In genomic region chr5:5679459-5679858, GRCm38 (mm10) we compare ENCODE assay signal across 24 mouse cellular contexts. TPM values are rescaled to one million over a fixed set of nuclear protein-coding genes. Genes with fewer than 3 reads are reported as not detected.
DNase-seq lines count a peak whose midpoint lies in the region; ATAC-seq lines count a peak whose summit lies in the region.
"Had no signal": no experiment of that assay in that cellular context is flagged by ENCODE, and none has a peak within 500 bp of the region (broad histone marks: within the 10 kb centered on the region; RNA-seq: fewer than 3 reads in every experiment).

No protein-coding gene starts in this region.

- no peak overlapping the region for H3K4me3 ChIP-seq in hindbrain, embryonic 11.5 days (ENCODE audit: low read depth, low read length)
- no peak overlapping the region for H3K4me3 ChIP-seq in hindbrain, embryonic 10.5 days
- no peak overlapping the region for H3K4me3 ChIP-seq in midbrain, embryonic 11.5 days (ENCODE audit: low read depth, low read length)
- no peak overlapping the region for H3K4me3 ChIP-seq in midbrain, embryonic 16.5 days (ENCODE audit: low read depth, low read length)
- no peak overlapping the region for H3K4me3 ChIP-seq in neural tube, embryonic 12.5 days
- H3K4me3 ChIP-seq in neural tube, embryonic 15.5 days (replicated peaks), result no peak overlapping the region
- H3K4me3 ChIP-seq: embryonic facial prominence, embryonic 10.5 days; embryonic facial prominence, embryonic 12.5 days; forebrain, embryonic 13.5 days; forebrain, embryonic 15.5 days had no signal

- H3K9me3 ChIP-seq in hindbrain, embryonic 11.5 days (ENCODE audit: control insufficient read depth, low read length), result no peaks in the 10 kb centered on the region
- no peaks in the 10 kb centered on the region for H3K9me3 ChIP-seq in hindbrain, embryonic 10.5 days
- H3K9me3 ChIP-seq in midbrain, embryonic 11.5 days (ENCODE audit: control insufficient read depth, low read length), result no peaks in the 10 kb centered on the region
- H3K9me3 ChIP-seq in midbrain, embryonic 16.5 days (replicated peaks; ENCODE audit: control insufficient read depth, low read length, poor library complexity, severe bottlenecking), result no peaks in the 10 kb centered on the region
- no peaks in the 10 kb centered on the region for H3K9me3 ChIP-seq in neural tube, embryonic 12.5 days
- no peaks in the 10 kb centered on the region for H3K9me3 ChIP-seq in neural tube, embryonic 15.5 days (replicated peaks)
- H3K9me3 ChIP-seq: embryonic facial prominence, embryonic 10.5 days; embryonic facial prominence, embryonic 12.5 days; forebrain, embryonic 13.5 days; forebrain, embryonic 15.5 days; G1E had no signal

- H3K36me3 ChIP-seq in hindbrain, embryonic 11.5 days (ENCODE audit: control insufficient read depth, insufficient read depth, low read length), result 0 out of 2 replicates have a peak, but pooled peaks cover 2% of the 10 kb centered on the region
- H3K36me3 ChIP-seq in hindbrain, embryonic 10.5 days, result peaks cover 26% of the 10 kb centered on the region
- H3K36me3 ChIP-seq in midbrain, embryonic 11.5 days (ENCODE audit: control insufficient read depth, insufficient read depth, low read length), result no peaks in the 10 kb centered on the region
- H3K36me3 ChIP-seq in midbrain, embryonic 16.5 days (ENCODE audit: control insufficient read depth, insufficient read depth, low read length), result peaks cover 9% of the 10 kb centered on the region; the same call in 1 of the 2 replicates
- H3K36me3 ChIP-seq in neural tube, embryonic 12.5 days, result peaks cover 6% of the 10 kb centered on the region
- peaks cover 7% of the 10 kb centered on the region for H3K36me3 ChIP-seq in neural tube, embryonic 15.5 days
- H3K36me3 ChIP-seq: G1E had no signal

- no peak overlapping the region for H3K9ac ChIP-seq in hindbrain, embryonic 11.5 days (ENCODE audit: low read depth, low read length)
- H3K9ac ChIP-seq in midbrain, embryonic 11.5 days (ENCODE audit: low read length), result no peak overlapping the region
- H3K9ac ChIP-seq in midbrain, embryonic 16.5 days (ENCODE audit: low read depth, low read length), result no peak overlapping the region
- H3K9ac ChIP-seq in neural tube, embryonic 12.5 days, result no peak overlapping the region
- no peak overlapping the region for H3K9ac ChIP-seq in neural tube, embryonic 15.5 days (replicated peaks)
- H3K9ac ChIP-seq: embryonic facial prominence, embryonic 12.5 days; forebrain, embryonic 13.5 days; forebrain, embryonic 15.5 days had no signal

- ATAC-seq in hindbrain, embryonic 11.5 days (ENCODE audit: low FRiP score), result peak; percentile 25; the same call in 1 of the 2 replicates
- 0 out of 2 replicates have a peak, but pooled peaks have one; percentile 22 for ATAC-seq in midbrain, embryonic 11.5 days (ENCODE audit: low FRiP score)
- ATAC-seq in midbrain, embryonic 16.5 days, result no peak
- ATAC-seq in neural tube, embryonic 12.5 days (ENCODE audit: low FRiP score, low read depth), result peak; percentile 50
- ATAC-seq in neural tube, embryonic 15.5 days (ENCODE audit: low FRiP score), result no peak
- ATAC-seq: activated CD4-positive, CD25-positive, alpha-beta regulatory T cell, adult 4 months; CD4-positive, CD25-positive, alpha-beta regulatory T cell, adult 4 months; forebrain, embryonic 13.5 days; forebrain, embryonic 15.5 days; Patski had no signal

- no peak for DNase-seq in hindbrain, embryonic 11.5 days (ENCODE audit: low spot score)
- DNase-seq in hindbrain, embryonic 10.5 days (ENCODE audit: low spot score), result no peak
- DNase-seq in midbrain, embryonic 11.5 days (ENCODE audit: low spot score, missing footprints), result peak; percentile 65
- DNase-seq: adrenal gland, adult 8-10 months; adrenal gland, postnatal 14 days; adrenal gland, postnatal 36 days; B cell, adult 2 months; cerebellum, adult 11-12 months; cerebellum, adult 2 months; cerebellum, adult 9-10 months; cerebellum, postnatal 10 days; cerebellum, postnatal 25 days had no signal

- H3K4me2 ChIP-seq in hindbrain, embryonic 11.5 days (replicated peaks; ENCODE audit: low read depth, low read length), result no peak overlapping the region
- no peak overlapping the region for H3K4me2 ChIP-seq in midbrain, embryonic 11.5 days
- H3K4me2 ChIP-seq in midbrain, embryonic 16.5 days (ENCODE audit: low read length), result no peak overlapping the region
- H3K4me2 ChIP-seq in neural tube, embryonic 12.5 days (replicated peaks), result no peak overlapping the region
- H3K4me2 ChIP-seq in neural tube, embryonic 15.5 days, result no peak overlapping the region
- H3K4me2 ChIP-seq: embryonic facial prominence, embryonic 12.5 days; forebrain, embryonic 13.5 days; forebrain, embryonic 15.5 days had no signal

- no peaks in the 10 kb centered on the region for H3K27me3 ChIP-seq in hindbrain, embryonic 11.5 days (ENCODE audit: control insufficient read depth, insufficient read depth, low read length)
- H3K27me3 ChIP-seq in hindbrain, embryonic 10.5 days (ENCODE audit: insufficient read depth, poor library complexity, severe bottlenecking), result no peaks in the 10 kb centered on the region
- H3K27me3 ChIP-seq in midbrain, embryonic 11.5 days (ENCODE audit: control insufficient read depth, insufficient read depth, low read length), result no peaks in the 10 kb centered on the region
- H3K27me3 ChIP-seq in midbrain, embryonic 16.5 days (ENCODE audit: control insufficient read depth, insufficient read depth, low read depth, low read length), result no peaks in the 10 kb centered on the region
- no peaks in the 10 kb centered on the region for H3K27me3 ChIP-seq in neural tube, embryonic 12.5 days (replicated peaks)
- H3K27me3 ChIP-seq in neural tube, embryonic 15.5 days (replicated peaks), result no peaks in the 10 kb centered on the region
- H3K27me3 ChIP-seq: CH12.LX; embryonic facial prominence, embryonic 12.5 days; forebrain, embryonic 13.5 days; forebrain, embryonic 15.5 days; Patski had no signal

- no peak overlapping the region for H3K27ac ChIP-seq in hindbrain, embryonic 11.5 days (ENCODE audit: low read depth, low read length)
- no peak overlapping the region for H3K27ac ChIP-seq in hindbrain, embryonic 10.5 days
- no peak overlapping the region for H3K27ac ChIP-seq in midbrain, embryonic 11.5 days (ENCODE audit: low read depth, low read length)
- no peak overlapping the region for H3K27ac ChIP-seq in midbrain, embryonic 16.5 days (ENCODE audit: low read length)
- H3K27ac ChIP-seq in neural tube, embryonic 12.5 days, result no peak overlapping the region
- H3K27ac ChIP-seq in neural tube, embryonic 15.5 days (replicated peaks), result no peak overlapping the region
- H3K27ac ChIP-seq: embryonic facial prominence, embryonic 10.5 days; embryonic facial prominence, embryonic 12.5 days; forebrain, embryonic 13.5 days; forebrain, embryonic 15.5 days had no signal

- H3K4me1 ChIP-seq in hindbrain, embryonic 11.5 days (replicated peaks; ENCODE audit: control insufficient read depth, insufficient read depth, low read length), result no peaks in the 10 kb centered on the region
- no peaks in the 10 kb centered on the region for H3K4me1 ChIP-seq in hindbrain, embryonic 10.5 days (replicated peaks)
- no peaks in the 10 kb centered on the region for H3K4me1 ChIP-seq in midbrain, embryonic 11.5 days (ENCODE audit: control insufficient read depth, insufficient read depth, low read length)
- H3K4me1 ChIP-seq in midbrain, embryonic 16.5 days (ENCODE audit: control insufficient read depth, insufficient read depth, low read length), result no peaks in the 10 kb centered on the region
- H3K4me1 ChIP-seq in neural tube, embryonic 12.5 days, result no peaks in the 10 kb centered on the region
- H3K4me1 ChIP-seq in neural tube, embryonic 15.5 days, result no peaks in the 10 kb centered on the region
- H3K4me1 ChIP-seq: embryonic facial prominence, embryonic 10.5 days; embryonic facial prominence, embryonic 12.5 days; forebrain, embryonic 13.5 days; forebrain, embryonic 15.5 days had no signal

RNA-seq across cellular contexts. Expression of gene Steap2, which starts 14.9 kb away (rescaled TPM):
- 5.5 and 7.5 TPM in 2 replicates for polyA plus RNA-seq in hindbrain, embryonic 11.5 days (2014; fragmentation: Nextera tagmentation; extraction: Ambion mirVana)
- polyA plus RNA-seq in hindbrain, embryonic 10.5 days (2016; fragmentation: Nextera tagmentation; extraction: Ambion mirVana), result 5.0 and 5.7 TPM in 2 replicates
- 6.3 and 9.0 TPM in 2 replicates for polyA plus RNA-seq in midbrain, embryonic 11.5 days (2014; fragmentation: Nextera tagmentation; extraction: Ambion mirVana)
- 5.6 and 5.8 TPM in 2 replicates for polyA plus RNA-seq in midbrain, embryonic 16.5 days (2015; fragmentation: Nextera tagmentation; extraction: Ambion mirVana)
- polyA plus RNA-seq in neural tube, embryonic 12.5 days (2016; fragmentation: Nextera tagmentation; extraction: Ambion mirVana), result 5.2 and 5.9 TPM in 2 replicates
- polyA plus RNA-seq in neural tube, embryonic 15.5 days (2015; fragmentation: Nextera tagmentation; extraction: Ambion mirVana), result 6.8 and 6.9 TPM in 2 replicates
- polyA plus RNA-seq: CD4-positive, CD25-positive, alpha-beta regulatory T cell, adult 4 months; G1E had no signal

RNA-seq across cellular contexts. Expression of gene Cfap69, which starts 15.4 kb away (rescaled TPM):
- polyA plus RNA-seq in hindbrain, embryonic 11.5 days (2014; fragmentation: Nextera tagmentation; extraction: Ambion mirVana), result 8.0 and 9.6 TPM in 2 replicates
- polyA plus RNA-seq in hindbrain, embryonic 10.5 days (2016; fragmentation: Nextera tagmentation; extraction: Ambion mirVana), result 5.2 and 5.5 TPM in 2 replicates
- 5.3 TPM in 2 replicates for polyA plus RNA-seq in midbrain, embryonic 11.5 days (2014; fragmentation: Nextera tagmentation; extraction: Ambion mirVana)
- polyA plus RNA-seq in midbrain, embryonic 16.5 days (2015; fragmentation: Nextera tagmentation; extraction: Ambion mirVana), result 9.9 and 11.4 TPM in 2 replicates
- 6.4 and 7.6 TPM in 2 replicates for polyA plus RNA-seq in neural tube, embryonic 12.5 days (2016; fragmentation: Nextera tagmentation; extraction: Ambion mirVana)
- polyA plus RNA-seq in neural tube, embryonic 15.5 days (2015; fragmentation: Nextera tagmentation; extraction: Ambion mirVana), result 8.3 and 8.6 TPM in 2 replicates
- polyA plus RNA-seq: activated CD4-positive, CD25-positive, alpha-beta regulatory T cell, adult 4 months; CD4-positive, CD25-positive, alpha-beta regulatory T cell, adult 4 months; G1E had no signal

Comparison
In these comparisons a context has a peak if more than half of its experiments do, and no peak if none do; other contexts are left out.
1. ATAC-seq: peak in hindbrain, embryonic 11.5 days (single experiment), midbrain, embryonic 11.5 days (single experiment) and neural tube, embryonic 12.5 days (single experiment); none in midbrain, embryonic 16.5 days (single experiment) and neural tube, embryonic 15.5 days (single experiment).